Mouse (Mus musculus): ENCODE results near the gene Triobp. TPM values are rescaled to one million over a fixed set of nuclear protein-coding genes. Genes with fewer than 3 reads are reported as not detected.

Triobp gene
- total RNA-seq (2023; ENCODE audit: inconsistent age): 42.1 to 60.9 TPM (median 51.6 TPM) in 4 replicates

DNA sequence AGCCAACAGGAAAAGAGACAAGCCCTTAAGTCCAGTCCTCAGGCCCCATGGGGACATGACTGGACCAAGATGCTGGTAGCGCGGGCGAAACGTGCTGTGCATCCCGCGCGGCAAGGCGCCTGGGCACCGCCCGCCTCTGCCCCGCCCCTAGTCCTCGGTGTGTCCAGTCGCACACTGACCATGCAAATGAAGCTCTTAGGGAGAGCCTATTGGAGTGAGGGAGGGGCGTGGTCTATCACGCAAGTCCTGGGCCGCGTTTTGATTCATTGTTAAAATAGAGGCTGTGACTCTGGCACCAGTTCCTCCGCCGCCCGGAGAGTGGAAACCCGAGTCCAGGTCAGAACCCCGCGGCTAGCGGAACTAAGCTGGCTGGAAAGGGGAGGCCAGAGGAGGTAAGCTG is at the start of gene Triobp:
Triobp (plus strand) TSS at position 68 of the 400 bp plus-strand sequence.

DNA sequence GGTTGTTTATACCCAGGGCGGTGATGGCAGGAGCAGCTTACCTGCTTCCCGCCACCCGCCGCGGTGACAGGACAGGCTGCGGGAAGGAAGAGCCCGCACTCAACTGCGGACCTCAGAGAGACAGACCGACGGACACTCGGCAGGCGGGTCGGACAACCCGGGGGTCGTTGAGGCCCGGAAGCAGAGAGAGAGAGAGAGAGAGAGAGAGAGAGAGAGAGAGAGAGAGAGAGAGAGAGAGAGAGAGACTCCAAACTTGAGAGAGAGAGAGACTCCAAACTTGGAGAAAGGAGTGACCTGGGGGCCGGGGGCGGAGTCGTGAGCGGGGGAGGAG is 48.1 kb upstream of the Triobp start, which contains the start of gene Gm49510:
Gm49510 (plus strand) TSS at position 259 of the 331 bp plus-strand sequence.

GRCm38 (mm10) chr15:78899740-78900584 is 47.6 kb upstream of the Triobp start, which contains the start of gene Sh3bp1:
TSS of gene Sh3bp1 (plus strand) at chr15:78899768.

GRCm38 (mm10) chr15:78913632-78914090 is 33.9 kb upstream of the Triobp start, which contains the start of gene Pdxp:
TSS of gene Pdxp (plus strand) at chr15:78913919.

DNA sequence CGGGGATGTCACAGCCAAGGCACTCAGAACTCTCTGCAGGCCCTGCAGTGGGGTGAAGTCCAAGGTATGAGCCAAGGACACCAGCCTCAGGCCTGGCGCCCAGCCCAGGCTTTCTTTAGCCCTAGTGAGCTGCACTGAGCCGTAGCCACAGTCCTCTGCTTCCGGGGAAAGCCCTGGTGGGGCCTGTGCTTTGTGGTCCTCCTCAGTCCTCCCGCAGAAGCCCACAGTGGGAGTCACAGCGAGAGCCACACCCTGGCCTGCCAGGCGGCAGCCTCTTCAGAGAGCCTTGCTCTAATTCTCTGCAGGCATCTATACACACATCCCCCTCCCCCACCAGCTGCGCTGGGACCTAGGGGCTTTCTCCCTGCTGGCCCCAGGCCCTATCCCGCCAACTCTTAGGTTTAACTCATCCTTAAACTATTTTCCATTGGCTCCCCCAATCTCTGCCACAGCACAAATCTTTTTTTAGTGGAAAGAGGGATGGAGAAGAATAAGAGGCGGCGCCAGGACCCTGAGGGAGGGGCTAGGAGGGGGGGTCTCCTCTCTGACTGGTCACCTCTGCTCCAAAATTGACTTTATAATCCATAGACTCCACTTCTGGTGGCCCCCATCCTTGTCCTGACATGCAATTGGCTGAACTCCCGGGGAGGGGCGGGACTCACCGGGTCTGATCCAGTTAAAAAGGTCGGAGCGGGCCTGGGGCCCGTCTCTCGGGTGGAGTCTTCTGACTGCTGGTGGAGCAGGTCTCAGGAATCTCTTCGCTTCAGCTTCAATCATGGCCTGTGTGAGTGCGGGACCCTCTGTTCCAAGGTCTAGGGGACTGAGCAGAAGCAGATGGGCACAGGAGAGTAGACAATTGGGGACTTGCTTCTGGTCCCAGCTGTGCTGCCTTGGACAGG is 21.3 kb upstream of the Triobp start, which contains the start of gene Lgals1:
Lgals1 (plus strand) TSS at position 705 of the 899 bp plus-strand sequence.

GRCm38 (mm10) chr15:78934784-78935320 is 12.7 kb upstream of the Triobp start, which contains the start of gene Nol12:
TSS of gene Nol12 (plus strand) at chr15:78934933.

GRCm38 (mm10) chr15:79028237-79028738 is 80.8 kb downstream of the Triobp start, which contains the start of gene H1f0:
TSS of gene H1f0 (plus strand) at chr15:79028450.

DNA sequence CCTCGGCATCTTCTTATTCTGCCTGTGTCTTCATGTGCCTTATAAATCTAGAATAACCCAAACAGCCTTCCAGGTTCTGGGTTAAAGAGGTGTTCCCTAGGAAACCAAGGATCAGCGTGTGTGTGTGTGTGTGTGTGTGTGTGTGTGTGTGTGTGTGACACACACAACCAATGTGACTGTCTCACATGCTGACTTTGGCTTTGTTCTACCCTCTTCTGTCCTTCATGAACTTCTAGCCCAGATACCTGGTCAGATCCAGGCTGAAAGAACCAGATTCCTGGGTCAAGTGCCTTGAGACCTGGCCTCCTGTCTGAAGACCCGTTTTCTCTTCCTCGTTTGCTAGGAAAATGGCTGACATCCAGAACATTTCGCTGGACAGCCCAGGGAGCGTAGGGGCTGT is 94.1 kb downstream of the Triobp start, which contains the start of gene Galr3:
Galr3 (plus strand) TSS at position 301 of the 400 bp plus-strand sequence.

Other genes with a start within 250 kb of the Triobp start
- gene Elfn2, start 229.0 kb upstream of the Triobp start, total RNA-seq (2023; ENCODE audit: inconsistent age): 0.27 TPM in 1 of 4 replicates, not detected in the others
- gene Mfng, start 174.2 kb upstream of the Triobp start, total RNA-seq (2023; ENCODE audit: inconsistent age): 68.2 to 81.4 TPM (median 78.0 TPM) in 4 replicates
- 0.10 to 0.72 TPM (median 0.27 TPM) in 4 replicates for gene Card10, start 144.7 kb upstream of the Triobp start, total RNA-seq (2023; ENCODE audit: inconsistent age)
- not detected in 4 replicates for gene Cdc42ep1, start 105.1 kb upstream of the Triobp start, total RNA-seq (2023; ENCODE audit: inconsistent age)
- not detected in 4 replicates for gene Lgals2, start 92.2 kb upstream of the Triobp start, total RNA-seq (2023; ENCODE audit: inconsistent age)
- 69.9 to 78.8 TPM (median 71.3 TPM) in 4 replicates for gene Gga1, start 70.5 kb upstream of the Triobp start, total RNA-seq (2023; ENCODE audit: inconsistent age)
- 1.1 TPM in 1 of 4 replicates, not detected in the others for gene Gm49510, start 48.1 kb upstream of the Triobp start, total RNA-seq (2023; ENCODE audit: inconsistent age)
- gene Sh3bp1, start 48.0 kb upstream of the Triobp start, total RNA-seq (2023; ENCODE audit: inconsistent age): 56.8 to 72.2 TPM (median 66.0 TPM) in 4 replicates
- 6.8 to 9.7 TPM (median 8.1 TPM) in 4 replicates for gene Pdxp, start 33.8 kb upstream of the Triobp start, total RNA-seq (2023; ENCODE audit: inconsistent age)
- gene Lgals1, start 21.0 kb upstream of the Triobp start, total RNA-seq (2023; ENCODE audit: inconsistent age): 7.4 to 12.6 TPM (median 9.3 TPM) in 4 replicates
- gene Nol12, start 12.8 kb upstream of the Triobp start, total RNA-seq (2023; ENCODE audit: inconsistent age): 40.6 to 43.4 TPM (median 42.8 TPM) in 4 replicates
- 3.1 to 4.6 TPM (median 4.0 TPM) in 4 replicates for gene H1f0, start 80.7 kb downstream of the Triobp start, total RNA-seq (2023; ENCODE audit: inconsistent age)
- gene Galr3, start 94.2 kb downstream of the Triobp start, total RNA-seq (2023; ENCODE audit: inconsistent age): not detected in 4 replicates
- gene Ankrd54, start 115.2 kb downstream of the Triobp start, total RNA-seq (2023; ENCODE audit: inconsistent age): 35.0 to 38.0 TPM (median 36.9 TPM) in 4 replicates
- gene Eif3l, start 127.5 kb downstream of the Triobp start, total RNA-seq (2023; ENCODE audit: inconsistent age): 103 to 114 TPM (median 111 TPM) in 4 replicates
- 42.4 to 47.6 TPM (median 45.1 TPM) in 4 replicates for gene Micall1, start 161.2 kb downstream of the Triobp start, total RNA-seq (2023; ENCODE audit: inconsistent age)
- gene Polr2f, start 193.3 kb downstream of the Triobp start, total RNA-seq (2023; ENCODE audit: inconsistent age): 47.1 to 58.7 TPM (median 53.7 TPM) in 4 replicates
- not detected in 4 replicates for gene 1700088E04Rik, start 193.5 kb downstream of the Triobp start, total RNA-seq (2023; ENCODE audit: inconsistent age)
- not detected in 4 replicates for gene Sox10, start 217.5 kb downstream of the Triobp start, total RNA-seq (2023; ENCODE audit: inconsistent age)